Mouse (Mus musculus): ENCODE data around the gene Nos1.
"Not testable (repeated sequence)": the region's sequence is repeated elsewhere in the genome, so short reads cannot be mapped to it uniquely, and the experiment has no call there.

Nos1 gene

DNA sequence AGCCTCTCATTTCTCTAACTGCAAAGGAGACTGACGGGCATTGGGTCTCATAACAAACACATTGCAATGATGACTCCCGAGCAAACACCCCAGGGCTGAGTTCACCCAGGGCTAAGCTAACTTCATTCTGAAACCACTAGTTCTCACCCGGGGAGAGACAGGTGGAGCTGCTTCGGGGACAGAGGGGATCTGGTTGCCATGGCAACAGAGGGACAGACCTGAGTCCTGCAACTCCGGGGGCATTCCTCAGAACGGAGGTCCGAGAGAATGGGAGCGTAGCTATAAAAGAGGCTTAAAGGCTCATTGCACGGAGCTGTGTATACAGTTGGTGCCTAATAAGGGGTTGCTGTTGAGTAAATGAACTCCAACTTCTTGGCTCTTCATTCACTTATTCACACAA lies 56.9 kb downstream of the Nos1 start:
- DNase-seq (ENCODE audit: extremely low read depth, low read depth, low spot score), result no peak

- no peak for DNase-seq (ENCODE audit: extremely low read depth, low read depth, low spot score)
Measured at GRCm38 (mm10) chr5:117839501-117839900, 58.7 kb downstream of the Nos1 start.

- DNase-seq (ENCODE audit: extremely low read depth, low read depth, low spot score), result no peak
Measured at GRCm38 (mm10) chr5:117840203-117840602, 59.4 kb downstream of the Nos1 start.

GRCm38 (mm10) chr5:117840988-117841387 lies 60.2 kb downstream of the Nos1 start:
- DNase-seq (ENCODE audit: extremely low read depth, low read depth, low spot score), result no peak

DNA sequence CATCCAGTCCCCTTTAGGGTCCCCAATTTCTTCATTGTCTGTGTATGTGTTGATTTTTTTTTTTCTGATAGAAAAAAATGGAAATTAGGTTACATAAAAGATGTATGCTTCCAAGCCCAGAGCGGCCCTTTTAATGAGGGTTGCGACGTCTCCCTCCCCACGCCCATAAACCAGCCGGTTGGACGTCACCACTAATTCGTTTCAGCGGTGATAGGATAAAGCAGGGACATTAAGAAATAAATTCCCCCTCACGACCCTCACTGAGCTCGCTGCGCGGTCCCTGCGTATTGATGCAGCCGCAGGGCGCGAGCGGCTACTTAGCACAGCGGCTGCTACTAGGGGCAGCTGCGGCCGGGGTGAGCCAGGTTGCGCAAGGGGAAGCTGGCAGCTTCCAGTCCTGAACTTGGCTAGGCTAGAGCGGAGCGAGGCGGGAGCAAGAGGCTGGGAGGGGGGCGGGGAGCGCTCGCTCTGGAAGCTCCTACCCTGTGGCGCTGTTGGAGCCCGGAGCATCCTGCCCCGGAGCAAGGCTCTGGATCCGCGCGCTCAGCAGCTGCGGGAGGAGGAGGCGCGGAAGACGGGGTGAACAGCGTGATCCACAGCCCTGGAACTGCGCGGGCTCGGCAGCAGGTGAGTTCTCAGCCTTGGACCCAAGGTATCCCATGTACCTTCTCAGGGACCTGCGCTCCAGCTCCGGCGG lies 61.0 kb downstream of the Nos1 start:
- no peak for DNase-seq (ENCODE audit: extremely low read depth, low read depth, low spot score)

- DNase-seq (ENCODE audit: extremely low read depth, low read depth, low spot score), result no peak
Measured at GRCm38 (mm10) chr5:117842699-117843098, 61.9 kb downstream of the Nos1 start.

DNA sequence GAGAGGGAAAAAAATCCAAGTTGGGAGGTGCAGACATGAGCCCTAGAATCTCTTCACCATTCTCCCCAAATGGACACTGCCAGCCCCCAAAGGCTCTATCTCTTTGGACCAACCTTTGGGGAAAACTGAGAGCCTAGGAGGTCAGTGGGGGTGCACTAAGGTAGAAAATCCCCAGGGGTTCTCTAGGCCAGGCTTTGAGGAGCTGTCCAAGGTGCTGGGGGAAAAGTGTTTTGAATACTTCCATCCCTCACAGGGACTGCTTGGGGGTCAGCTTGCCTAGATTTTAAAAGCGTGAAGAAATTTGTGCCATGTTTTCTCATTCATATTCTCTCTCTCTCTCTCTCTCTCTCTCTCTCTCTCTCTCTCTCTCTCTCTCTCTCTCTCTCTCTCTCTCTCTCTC lies 63.8 kb downstream of the Nos1 start:
- no peak for DNase-seq (ENCODE audit: extremely low read depth, low read depth, low spot score)

DNA sequence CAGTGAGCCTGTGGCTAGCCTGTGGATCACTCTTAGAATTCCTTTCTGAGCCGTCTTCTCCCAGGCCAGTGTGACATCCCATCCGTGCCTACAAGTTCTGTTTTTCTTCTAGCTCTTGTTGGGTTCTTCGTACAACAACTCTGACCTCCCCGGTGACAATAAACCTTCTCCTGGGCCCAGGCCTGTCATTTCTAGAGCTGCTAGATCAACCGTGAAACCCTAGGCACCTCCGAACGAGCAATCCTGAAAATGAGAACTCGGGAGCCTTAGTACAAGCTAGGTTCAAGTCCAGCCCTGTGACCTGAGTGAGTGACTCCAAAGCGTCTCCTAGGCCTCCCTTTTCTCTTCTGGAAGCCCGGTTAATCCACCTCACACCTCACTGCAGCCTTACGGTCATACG lies 69.6 kb downstream of the Nos1 start:
- no peak for DNase-seq (ENCODE audit: extremely low read depth, low read depth, low spot score)

GRCm38 (mm10) chr5:117853741-117854140 lies 72.9 kb downstream of the Nos1 start:
- DNase-seq (ENCODE audit: extremely low read depth, low read depth, low spot score), result no peak

- DNase-seq (ENCODE audit: extremely low read depth, low read depth, low spot score), result no peak
Measured at GRCm38 (mm10) chr5:117864588-117865300, 83.9 kb downstream of the Nos1 start.

DNA sequence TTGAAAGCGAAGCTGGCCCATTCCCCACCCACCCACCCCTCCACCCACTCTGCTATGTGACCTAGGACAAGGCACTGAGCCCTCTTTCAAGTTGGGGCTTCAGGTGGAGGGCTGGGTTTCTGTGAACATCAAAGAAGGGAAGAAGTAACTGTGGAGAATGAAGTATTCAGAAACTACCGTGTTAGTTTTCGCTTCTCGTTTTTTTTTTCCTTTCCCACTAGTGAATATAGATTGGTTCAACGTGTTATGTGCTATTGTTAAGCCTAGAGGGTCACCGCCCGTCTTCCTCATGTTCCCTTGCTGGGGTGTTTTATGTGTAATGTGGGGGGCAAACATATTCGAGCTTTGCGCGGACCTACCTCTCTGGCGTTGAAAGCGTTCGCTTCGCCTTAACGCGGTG lies 85.0 kb downstream of the Nos1 start:
- DNase-seq (ENCODE audit: extremely low read depth, low read depth, low spot score), result no peak

DNA sequence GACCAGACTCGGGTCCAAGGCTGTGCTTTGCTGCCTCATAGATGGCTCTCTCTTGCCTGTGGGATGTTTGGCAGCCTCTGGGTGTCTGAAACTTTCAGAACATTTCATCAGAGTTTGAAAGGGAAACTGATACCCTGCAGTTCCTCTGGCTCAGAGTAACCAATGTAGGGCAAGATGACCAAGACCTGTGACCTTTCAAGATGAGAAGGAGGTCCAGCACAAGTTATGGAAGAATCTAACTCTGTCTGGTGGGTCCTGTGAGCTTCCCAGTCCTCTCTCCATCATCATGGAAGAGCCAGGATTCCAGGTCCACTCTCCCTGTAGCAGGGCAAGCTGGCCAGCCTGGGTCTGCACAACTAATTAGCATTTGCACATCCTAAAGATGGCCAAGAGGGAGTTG lies 90.8 kb downstream of the Nos1 start:
- no peak for DNase-seq (ENCODE audit: extremely low read depth, low read depth, low spot score)

DNA sequence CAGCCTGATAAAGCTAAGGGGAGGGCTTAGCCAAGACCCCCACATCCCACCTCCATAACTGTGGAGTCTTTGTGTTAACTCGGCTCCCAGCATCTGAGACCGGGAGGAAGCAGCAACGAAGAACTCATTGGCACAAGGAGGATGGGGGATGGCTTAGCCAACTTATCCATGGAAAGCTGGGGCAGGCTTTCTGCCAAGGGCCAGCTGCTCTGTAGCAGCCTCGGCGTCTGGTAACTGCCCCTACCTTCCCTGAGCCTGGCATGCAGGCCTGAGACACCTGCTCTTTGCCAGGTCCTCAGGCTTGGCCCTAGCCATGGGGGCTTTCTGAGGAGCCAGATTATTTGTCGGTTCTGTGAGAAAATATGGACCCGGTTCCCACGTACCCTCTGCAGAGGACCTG lies 93.0 kb downstream of the Nos1 start:
- DNase-seq (ENCODE audit: extremely low read depth, low read depth, low spot score), result no peak

- DNase-seq (ENCODE audit: extremely low read depth, low read depth, low spot score), result no peak
Measured at GRCm38 (mm10) chr5:117874236-117874635, 93.4 kb downstream of the Nos1 start.

DNA sequence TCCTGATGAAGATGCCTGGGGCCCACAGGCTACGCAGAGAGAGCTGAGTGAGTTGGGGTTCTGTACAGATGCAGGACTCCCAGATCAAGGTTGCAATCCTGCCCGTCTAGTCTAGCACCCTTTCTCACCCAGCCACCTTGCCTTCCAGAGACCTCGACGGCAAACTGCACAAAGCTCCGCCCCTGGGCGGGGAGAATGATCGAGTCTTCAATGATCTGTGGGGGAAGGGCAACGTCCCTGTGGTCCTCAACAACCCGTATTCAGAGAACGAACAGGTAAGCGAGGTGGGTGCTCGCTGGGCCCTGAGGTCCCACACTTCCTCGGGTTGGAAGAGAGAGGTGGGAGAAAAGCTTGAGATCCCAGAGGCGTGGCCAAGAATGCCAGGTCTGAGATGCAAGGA lies 98.3 kb downstream of the Nos1 start:
- DNase-seq (ENCODE audit: extremely low read depth, low read depth, low spot score), result no peak

DNA sequence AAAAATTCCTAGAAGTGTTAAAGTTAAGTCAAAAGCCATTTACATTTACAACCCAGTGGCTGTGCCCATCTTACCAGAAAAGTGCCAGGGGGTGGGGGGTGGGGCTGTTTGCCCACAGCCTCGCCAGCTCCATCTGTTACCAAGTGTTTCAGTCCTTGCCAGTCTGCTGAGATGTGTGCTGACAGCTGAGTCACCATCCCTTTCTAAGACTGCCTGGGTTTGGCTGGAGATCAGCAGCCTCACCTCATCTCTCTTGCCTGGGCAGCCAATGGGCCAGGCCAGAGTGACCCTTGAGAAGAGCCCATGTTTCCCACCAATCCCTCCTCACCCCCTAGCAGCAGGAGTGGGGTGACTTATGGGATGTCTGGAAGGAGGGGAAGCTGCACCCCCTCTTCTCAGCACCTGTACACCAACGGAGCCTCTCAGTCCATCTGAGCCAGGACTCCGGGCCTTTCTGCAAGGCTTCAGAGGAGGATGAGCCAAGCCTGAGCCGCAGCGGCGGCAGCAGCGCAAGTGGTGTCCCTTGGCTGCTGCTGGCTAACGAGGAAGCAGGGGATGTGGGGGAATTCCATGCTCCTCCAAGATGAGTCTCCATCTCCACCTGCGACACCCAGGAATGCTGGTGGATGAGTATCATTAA lies 100.2 kb downstream of the Nos1 start:
- DNase-seq (ENCODE audit: extremely low read depth, low read depth, low spot score), result no peak

- not testable (repeated sequence) for DNase-seq (ENCODE audit: extremely low read depth, low read depth, low spot score)
Measured at GRCm38 (mm10) chr5:117882411-117882810, 101.6 kb downstream of the Nos1 start.

DNA sequence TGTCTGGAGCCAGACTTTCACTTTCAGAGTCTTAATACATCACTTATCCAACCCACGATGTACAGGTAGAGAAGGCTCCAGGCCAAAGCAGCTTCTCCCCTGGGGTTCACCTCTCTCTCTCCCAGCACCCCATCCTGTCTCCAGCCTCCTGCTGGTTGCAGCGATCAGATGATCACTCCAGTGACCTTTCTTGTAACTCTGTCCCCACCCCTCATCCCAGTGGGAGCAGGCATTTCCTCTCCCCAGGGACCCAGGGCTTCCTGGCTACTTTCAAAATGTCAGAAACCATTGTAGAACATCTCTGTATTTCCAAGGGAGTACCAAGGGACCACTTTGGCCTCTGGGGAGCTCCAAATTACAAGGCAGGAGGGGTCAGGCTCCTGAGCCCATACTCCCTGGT lies 104.2 kb downstream of the Nos1 start:
- DNase-seq (ENCODE audit: extremely low read depth, low read depth, low spot score), result no peak

DNA sequence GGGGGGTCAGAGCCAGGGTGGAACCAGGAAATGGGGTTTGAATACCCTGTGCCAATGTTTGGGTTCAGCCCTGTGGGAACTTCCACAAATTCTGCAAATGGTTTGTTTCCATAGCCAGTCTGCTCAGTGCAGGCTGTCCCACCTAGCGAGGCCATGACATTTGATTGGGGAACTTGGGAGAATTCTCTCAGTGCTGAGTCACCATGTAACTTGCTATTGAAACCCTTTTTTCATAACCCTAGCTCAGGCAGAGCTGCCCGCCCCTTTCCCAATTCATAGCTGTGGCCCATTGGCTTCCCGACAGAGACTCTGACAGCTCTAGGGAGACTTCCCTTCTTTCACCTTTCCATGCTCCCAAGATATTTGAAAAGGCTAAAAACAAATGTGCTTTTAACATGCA lies 107.3 kb downstream of the Nos1 start:
- no peak for DNase-seq (ENCODE audit: extremely low read depth, low read depth, low spot score)

DNA sequence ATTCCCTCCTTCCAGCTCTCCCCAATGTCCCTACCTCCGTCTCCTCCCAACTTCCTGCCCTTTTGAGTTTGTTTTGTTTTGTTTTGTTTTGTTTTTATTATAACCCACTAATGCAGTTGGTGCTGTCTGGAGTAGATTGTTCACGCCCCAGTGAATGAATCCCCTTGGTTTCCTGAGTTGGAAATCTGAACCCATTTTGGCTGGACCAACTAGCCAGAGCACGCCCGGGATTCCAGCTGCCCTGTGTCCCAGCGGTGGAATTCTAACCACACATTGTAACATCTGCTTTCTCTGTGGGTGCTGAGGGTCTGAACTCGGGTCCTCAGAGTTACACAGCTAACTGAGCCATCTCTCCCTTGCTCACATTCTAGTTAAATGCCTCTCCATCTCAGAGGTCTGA lies 108.1 kb downstream of the Nos1 start:
- DNase-seq (ENCODE audit: extremely low read depth, low read depth, low spot score), result no peak

DNA sequence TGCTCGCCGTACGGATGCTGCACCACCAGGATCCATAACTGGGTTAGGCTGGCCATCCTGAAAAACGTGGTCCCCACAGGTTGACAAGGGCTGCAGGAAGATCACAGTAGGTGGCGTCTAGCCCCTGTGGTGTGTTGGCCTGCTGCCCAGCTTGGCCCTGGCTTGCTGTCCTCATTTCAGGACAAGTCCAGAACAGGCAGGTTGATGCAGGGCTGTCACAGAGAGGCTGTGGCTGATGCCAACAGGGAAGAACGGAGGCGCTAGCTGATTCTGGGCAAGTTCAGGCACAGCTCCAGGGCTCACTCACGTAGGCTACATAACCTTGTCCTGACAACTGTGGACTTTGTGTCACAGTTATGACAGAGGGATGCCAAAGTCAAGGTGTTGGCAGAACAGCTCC lies 108.7 kb downstream of the Nos1 start:
- DNase-seq (ENCODE audit: extremely low read depth, low read depth, low spot score), result peak; percentile 16

GRCm38 (mm10) chr5:117890871-117891270 lies 110.0 kb downstream of the Nos1 start:
- no peak for DNase-seq (ENCODE audit: extremely low read depth, low read depth, low spot score)
